Mouse (Mus musculus) bone marrow macrophage, adult 2 months (primary cell): ENCODE data around the gene Dpm3. TPM values are rescaled to one million over a fixed set of nuclear protein-coding genes. Genes with fewer than 3 reads are reported as not detected.

Source experiments
- H3K27ac ChIP-seq: 2 replicates; pipeline ENCODE4 v1.5.1; 2012; ENCODE audit warnings: low read depth, low read length; ENCODE audit not compliant: insufficient read depth
- H3K4me1 ChIP-seq: 2 replicates; pipeline ENCODE4 v1.6.1; 2012; ENCODE audit warnings: low read length; ENCODE audit not compliant: control insufficient read depth, insufficient read depth
- H3K4me3 ChIP-seq: 2 replicates; pipeline ENCODE4 v1.5.1; 2012; ENCODE audit warnings: mild to moderate bottlenecking, low read length, moderate library complexity; ENCODE audit not compliant: insufficient read depth
- CTCF ChIP-seq: IDR thresholded peaks from 2 replicates; pipeline ENCODE4 v1.5.1; 2012; ENCODE audit warnings: low read depth, mild to moderate bottlenecking, low read length, moderate library complexity
- POLR2A ChIP-seq: IDR thresholded peaks from 2 replicates; pipeline ENCODE4 v1.6.1; 2012; ENCODE audit warnings: mild to moderate bottlenecking, low read depth, low read length, borderline replicate concordance
- polyA plus RNA-seq: library from polyadenylated mRNA; stranded (reverse); fragments of >200 nt; gene quantifications from 2 replicates; pipeline ENCODE4 v1.2.4, GENCODE M21; 2012; ENCODE audit not compliant: missing spikeins, insufficient read depth, insufficient read length

Dpm3 gene
- polyA plus RNA-seq, 1 experiment: 62.0 TPM

DNA sequence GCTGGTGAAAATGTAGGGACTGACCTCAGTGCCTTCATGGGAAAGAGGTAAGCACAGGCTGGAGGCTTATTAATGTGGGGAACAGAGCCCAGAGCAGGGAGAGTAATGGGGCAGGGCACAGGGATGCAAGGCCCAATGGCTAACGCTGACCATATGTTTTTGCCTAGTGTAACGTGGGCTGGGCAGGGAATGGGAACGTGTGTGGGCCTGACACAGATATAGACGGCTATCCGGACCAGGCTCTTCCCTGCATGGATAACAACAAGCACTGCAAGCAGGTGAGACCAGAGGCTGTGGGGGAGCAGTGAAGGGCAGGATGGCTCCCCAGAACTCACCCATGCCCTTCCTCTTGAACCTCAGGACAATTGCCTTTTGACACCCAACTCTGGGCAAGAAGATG lies 38.0 kb upstream of the Dpm3 start:
- H3K4me1 ChIP-seq: no peaks in the 10 kb centered on the region
- no peak for TF ChIP-seq POLR2A
- no peak for TF ChIP-seq CTCF
- H3K27ac ChIP-seq: no peak overlapping the region
- no peak overlapping the region for H3K4me3 ChIP-seq

DNA sequence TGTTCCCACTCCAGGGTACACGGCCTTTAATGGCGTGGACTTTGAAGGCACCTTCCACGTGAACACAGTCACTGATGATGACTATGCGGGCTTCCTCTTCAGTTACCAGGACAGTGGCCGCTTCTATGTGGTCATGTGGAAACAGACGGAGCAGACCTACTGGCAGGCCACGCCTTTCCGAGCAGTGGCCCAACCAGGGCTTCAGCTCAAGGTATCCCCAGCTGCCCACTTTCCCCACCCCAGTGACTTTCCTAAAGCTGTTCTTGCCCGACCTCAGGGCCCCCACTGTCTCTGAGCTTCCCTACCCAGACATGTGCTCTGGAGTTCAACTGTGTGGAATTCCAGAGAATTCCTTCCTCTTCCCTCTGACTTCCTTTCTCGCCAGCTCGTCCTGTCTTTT lies 34.4 kb upstream of the Dpm3 start:
- no peak for TF ChIP-seq CTCF
- TF ChIP-seq POLR2A: no peak
- Histone ChIP-seq H3K4me1 (peaks cover 5% of the 10 kb centered on the region; the same call in 1 of the 2 replicates), H3K27ac (no peak overlapping the region), H3K4me3 (no peak overlapping the region)

- Histone ChIP-seq H3K4me3 (no peak overlapping the region), H3K4me1 (peaks cover 5% of the 10 kb centered on the region; the same call in 1 of the 2 replicates), H3K27ac (no peak overlapping the region)
- TF ChIP-seq POLR2A (no peak), CTCF (no peak)
These were observed 33.8 kb upstream of the Dpm3 start for GRCm38 (mm10) chr3:89225321-89225815.

DNA sequence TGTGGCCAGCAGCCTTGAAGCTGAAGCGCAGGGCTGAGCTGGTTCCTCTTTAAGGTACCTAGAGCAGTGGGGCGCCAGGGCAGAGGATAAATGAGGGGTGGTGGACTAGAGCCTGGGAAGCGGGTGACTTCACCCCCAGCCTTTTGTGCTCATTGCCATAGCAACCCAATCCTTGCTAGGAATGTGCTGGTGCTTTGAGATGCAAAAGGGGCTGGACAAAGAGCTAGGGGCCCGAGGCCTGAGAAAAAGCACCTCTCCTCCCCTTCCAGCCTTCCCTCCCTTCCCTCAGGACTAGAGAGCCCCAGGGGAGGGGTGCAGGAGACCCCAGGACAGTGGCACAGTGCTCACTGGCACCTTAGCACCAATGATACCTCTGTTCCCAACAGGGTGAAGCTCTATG lies 33.2 kb upstream of the Dpm3 start:
- H3K4me3 ChIP-seq: no peak overlapping the region
- no peak overlapping the region for H3K27ac ChIP-seq
- no peak for TF ChIP-seq CTCF
- TF ChIP-seq POLR2A: no peak
- H3K4me1 ChIP-seq: peaks cover 5% of the 10 kb centered on the region; the same call in 1 of the 2 replicates

DNA sequence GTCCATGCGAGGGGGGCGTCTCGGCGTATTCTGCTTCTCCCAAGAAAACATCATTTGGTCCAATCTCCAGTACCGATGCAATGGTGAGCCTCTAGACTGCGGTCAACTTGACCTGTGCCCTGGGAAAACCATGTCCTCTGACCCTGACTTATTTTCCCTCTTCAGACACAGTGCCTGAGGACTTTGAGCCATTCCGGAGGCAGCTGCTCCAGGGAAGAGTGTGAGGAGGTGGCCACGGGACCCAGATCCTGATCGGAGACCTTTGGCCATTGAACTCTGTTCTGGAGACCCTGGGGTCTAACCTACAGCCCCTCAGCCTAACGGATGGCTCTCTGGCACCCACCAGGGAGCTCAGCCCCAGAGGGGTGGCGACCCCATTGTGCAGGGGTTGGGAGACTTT lies 32.8 kb upstream of the Dpm3 start:
- no peak overlapping the region for H3K27ac ChIP-seq
- H3K4me1 ChIP-seq: peaks cover 7% of the 10 kb centered on the region; the same call in 1 of the 2 replicates
- H3K4me3 ChIP-seq: no peak overlapping the region
- TF ChIP-seq POLR2A (no peak), CTCF (no peak)

- Histone ChIP-seq H3K4me1 (peaks cover 7% of the 10 kb centered on the region; the same call in 1 of the 2 replicates), H3K4me3 (peak within 1 kb of the TSS; percentile 64), H3K27ac (no peak within 1 kb of the TSS)
- TF ChIP-seq POLR2A (no peak), CTCF (no peak)
These were observed 32.3 kb upstream of the Dpm3 start, which contains the start of gene Mtx1 for GRCm38 (mm10) chr3:89226900-89227299. Mtx1 (minus strand) TSS chr3:89227088.

GRCm38 (mm10) chr3:89227307-89228179 lies 31.6 kb upstream of the Dpm3 start:
- no peak for TF ChIP-seq POLR2A
- TF ChIP-seq CTCF: no peak
- H3K4me3 ChIP-seq: peak overlapping the region; percentile 64

DNA sequence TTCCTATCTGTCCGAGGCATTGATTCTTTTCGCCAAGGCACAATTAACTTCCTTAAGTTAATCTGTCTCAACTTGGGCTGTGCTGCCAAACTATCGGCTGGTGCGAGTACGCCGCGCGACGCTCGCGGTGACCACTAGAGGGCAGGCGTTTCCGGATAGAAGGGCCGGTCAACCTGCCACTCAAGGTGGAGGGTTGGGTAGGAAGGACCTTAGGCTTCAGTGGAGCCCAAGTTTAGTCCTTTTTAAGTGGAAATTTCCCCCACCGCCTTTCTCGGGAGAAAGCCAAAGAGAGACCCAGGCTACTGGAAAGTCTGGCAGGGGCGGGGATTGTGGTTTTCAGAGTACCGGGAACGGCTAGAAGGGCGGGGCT lies 31.0 kb upstream of the Dpm3 start:
- TF ChIP-seq POLR2A (no peak), CTCF (peak; percentile 96)
- Histone ChIP-seq H3K4me1 (peaks cover 12% of the 10 kb centered on the region), H3K4me3 (peak overlapping the region; percentile 64), H3K27ac (no peak overlapping the region)

More at GRCm38 (mm10) chr3:89227307-89228179, 31.6 kb upstream of the Dpm3 start:
- Histone ChIP-seq H3K4me1 (peaks cover 7% of the 10 kb centered on the region; the same call in 1 of the 2 replicates), H3K27ac (no peak overlapping the region)

GRCm38 (mm10) chr3:89228836-89229235 lies 30.3 kb upstream of the Dpm3 start, which contains the start of gene Muc1:
Muc1 (plus strand) TSS chr3:89229057.
- Histone ChIP-seq H3K4me3 (peak within 1 kb of the TSS; percentile 64), H3K4me1 (peaks cover 17% of the 10 kb centered on the region), H3K27ac (no peak within 1 kb of the TSS)
- no peak for TF ChIP-seq CTCF
- no peak for TF ChIP-seq POLR2A

DNA sequence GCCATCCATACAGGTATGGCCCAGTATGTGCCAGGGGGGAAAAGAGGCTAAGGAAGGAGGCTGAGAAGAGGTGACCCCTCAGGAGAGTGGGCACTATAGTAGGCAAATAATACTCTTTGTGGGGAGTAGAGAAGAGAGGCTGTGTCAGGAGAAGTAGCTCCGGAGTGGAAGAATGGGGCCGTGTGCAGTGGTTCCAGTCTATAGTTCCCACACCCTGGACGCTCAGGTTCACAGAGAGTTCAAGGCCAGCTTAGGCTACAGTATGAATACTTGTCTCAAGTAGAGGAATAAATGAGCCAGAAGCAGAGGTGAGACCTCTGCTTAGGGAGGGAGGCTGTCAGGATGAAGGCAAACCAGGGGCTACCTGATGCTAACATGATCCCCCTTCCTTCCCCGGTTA lies 29.9 kb upstream of the Dpm3 start:
- Histone ChIP-seq H3K4me1 (peaks cover 21% of the 10 kb centered on the region), H3K4me3 (no peak overlapping the region), H3K27ac (no peak overlapping the region)
- no peak for TF ChIP-seq CTCF
- TF ChIP-seq POLR2A: no peak
